Mouse (Mus musculus) urinary bladder, postnatal 36 days (tissue): Measurements from ENCODE around the gene Tmed3.

Experiments used
- DNase-seq, 2 experiments: peaks; one replicate each; pipeline ENCODE4 v3.0.0; 2022; ENCODE audit warnings: low spot score in 2 of 2, mixed read lengths in 1 of 2

Gene Tmed3

GRCm38 (mm10) chr9:89704265-89705196 lies at the start of gene Tmed3:
Tmed3 (minus strand) TSS chr9:89705068.
- peak; percentile 83 to 91 for DNase-seq

- no peak for DNase-seq
These were observed 35.2 kb upstream of the Tmed3 start for GRCm38 (mm10) chr9:89740041-89740440.

GRCm38 (mm10) chr9:89738295-89738694 lies 33.4 kb upstream of the Tmed3 start, which contains the start of gene Ankrd34c:
Ankrd34c (minus strand) TSS chr9:89738475.
- no peak for DNase-seq

DNA sequence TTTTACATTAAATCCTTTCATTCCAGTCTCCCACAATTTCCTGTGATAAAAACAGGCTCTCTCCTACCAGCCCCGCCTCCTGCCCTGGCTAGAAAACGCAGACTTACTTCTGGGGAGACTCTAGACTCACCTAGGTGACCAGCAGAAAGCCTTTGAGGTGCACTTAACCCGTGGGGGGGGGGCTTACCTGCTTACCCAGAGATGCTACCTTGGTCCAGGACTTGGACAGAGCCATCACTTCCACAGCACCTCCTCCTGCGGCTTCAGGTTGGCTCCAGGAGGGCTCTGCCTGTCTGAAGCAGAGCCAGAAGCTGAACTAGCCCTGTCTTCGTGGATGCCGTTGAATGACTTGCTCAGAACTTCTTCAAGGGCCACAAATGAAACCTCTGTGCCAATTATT lies 33.0 kb upstream of the Tmed3 start:
- DNase-seq, result no peak

- DNase-seq, result no peak
These were observed 32.3 kb upstream of the Tmed3 start for GRCm38 (mm10) chr9:89736932-89737705.

DNA sequence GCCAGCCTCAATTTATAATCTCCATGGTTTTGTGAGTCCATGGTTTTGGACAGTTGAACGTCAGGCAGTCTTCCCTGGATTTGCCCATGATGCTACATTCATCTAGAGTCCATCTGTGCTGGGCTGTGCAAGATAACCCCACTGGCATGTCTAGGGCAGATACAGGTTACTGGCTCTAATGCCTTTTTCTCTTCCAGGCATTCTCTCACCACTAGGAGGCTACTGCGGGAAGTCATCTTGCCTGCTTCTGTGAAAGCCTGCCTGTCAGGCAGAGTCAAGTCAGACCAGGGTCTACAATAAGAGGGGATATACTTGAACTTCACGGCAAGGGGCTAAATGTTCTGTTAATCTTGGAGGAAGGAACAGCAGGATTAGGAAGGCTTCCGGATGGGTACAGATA lies 2.0 kb upstream of the Tmed3 start:
- no peak for DNase-seq

- no peak for DNase-seq
These were observed 297 bp upstream of the Tmed3 start for GRCm38 (mm10) chr9:89705197-89705533.

DNA sequence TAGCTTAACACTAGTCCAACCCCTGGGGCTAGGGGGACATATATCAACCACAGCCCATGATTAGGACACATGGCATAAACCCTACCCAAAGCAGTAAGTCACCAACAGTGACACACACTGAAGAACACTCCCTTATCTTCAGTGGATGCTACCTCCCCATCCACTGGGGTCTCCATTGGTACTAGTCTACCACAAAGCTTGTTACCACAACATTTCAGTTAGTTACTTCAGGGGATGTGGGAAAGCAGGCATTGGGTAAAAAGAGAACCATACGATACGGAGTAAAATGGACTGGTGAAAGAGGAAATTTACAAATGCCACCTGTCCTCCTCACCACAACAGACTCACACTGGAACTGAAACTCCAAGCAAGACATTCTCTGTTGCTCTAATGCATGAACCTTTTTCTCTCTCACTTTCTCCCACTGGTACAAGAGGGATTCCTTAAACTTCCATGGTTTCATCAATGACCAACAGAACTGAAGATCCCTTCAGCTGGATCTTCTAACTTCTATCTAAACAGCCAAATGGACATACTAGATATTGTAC lies 3.9 kb downstream of the Tmed3 start:
- no peak for DNase-seq

- DNase-seq, result no peak
These were observed 9.7 kb downstream of the Tmed3 start for GRCm38 (mm10) chr9:89695143-89695542.

DNA sequence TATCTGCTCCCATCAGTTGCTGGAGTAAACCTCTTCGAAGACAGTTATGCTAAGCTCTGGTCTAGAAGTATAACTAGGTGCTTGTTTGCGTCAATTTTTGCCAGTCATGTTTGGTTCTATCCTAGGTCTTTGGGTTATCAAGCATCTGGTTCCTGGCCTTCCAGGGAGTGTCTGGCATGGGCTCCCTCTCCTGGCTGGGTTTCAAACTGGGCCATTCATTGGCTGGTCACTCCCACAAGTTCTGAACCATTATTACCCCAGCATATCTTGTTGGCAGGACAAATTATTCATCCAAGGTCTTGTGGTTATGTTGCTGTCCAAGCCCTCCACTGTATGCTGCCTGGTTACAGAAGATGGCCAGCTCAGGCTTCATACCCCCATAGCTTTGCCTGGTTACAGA lies 11.2 kb downstream of the Tmed3 start:
- DNase-seq, result no peak

DNA sequence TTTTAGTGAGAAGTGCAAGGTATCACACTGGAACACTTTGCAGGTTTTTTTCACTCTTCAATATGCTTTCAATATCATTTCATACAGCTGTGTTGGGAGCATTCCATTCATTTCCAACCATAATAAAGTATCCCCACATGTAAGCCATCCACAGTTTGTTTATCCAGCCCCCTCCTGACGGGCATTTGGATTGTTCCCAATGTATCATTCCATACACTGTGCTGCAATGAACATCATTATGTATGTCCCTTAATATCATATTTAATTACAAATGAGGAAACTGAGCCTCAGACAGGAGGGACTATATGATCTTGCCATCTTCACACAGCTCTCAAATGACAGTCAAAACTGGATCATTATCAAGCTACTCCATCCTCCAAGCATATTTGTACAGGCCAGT lies 15.7 kb downstream of the Tmed3 start:
- DNase-seq, result no peak

GRCm38 (mm10) chr9:89687503-89688226 lies 17.2 kb downstream of the Tmed3 start:
- DNase-seq, result no peak

- no peak for DNase-seq
These were observed 18.6 kb downstream of the Tmed3 start for GRCm38 (mm10) chr9:89686262-89686661.

DNA sequence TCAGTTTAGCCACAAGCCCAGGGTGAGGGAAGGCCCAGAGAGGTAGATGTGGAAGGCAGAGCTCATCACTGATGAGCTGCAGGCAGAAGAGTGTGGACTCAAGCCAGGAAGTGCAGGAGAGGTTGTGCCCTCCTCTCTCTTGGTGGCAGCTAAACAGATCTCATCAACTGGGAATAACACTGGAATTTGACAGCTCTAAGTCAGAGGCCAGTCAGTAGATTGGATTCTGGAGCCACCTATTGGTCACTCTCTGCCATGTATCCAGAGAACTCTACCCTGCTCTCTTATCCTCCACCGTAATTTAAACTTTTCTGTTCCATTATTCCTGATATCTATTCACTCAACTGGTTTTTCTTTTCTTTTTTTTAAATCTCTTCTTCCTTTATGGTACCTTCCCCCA lies 25.9 kb downstream of the Tmed3 start:
- no peak for DNase-seq

GRCm38 (mm10) chr9:89674014-89674618 lies 30.8 kb downstream of the Tmed3 start:
- DNase-seq, result peak; percentile 59 to 63

DNA sequence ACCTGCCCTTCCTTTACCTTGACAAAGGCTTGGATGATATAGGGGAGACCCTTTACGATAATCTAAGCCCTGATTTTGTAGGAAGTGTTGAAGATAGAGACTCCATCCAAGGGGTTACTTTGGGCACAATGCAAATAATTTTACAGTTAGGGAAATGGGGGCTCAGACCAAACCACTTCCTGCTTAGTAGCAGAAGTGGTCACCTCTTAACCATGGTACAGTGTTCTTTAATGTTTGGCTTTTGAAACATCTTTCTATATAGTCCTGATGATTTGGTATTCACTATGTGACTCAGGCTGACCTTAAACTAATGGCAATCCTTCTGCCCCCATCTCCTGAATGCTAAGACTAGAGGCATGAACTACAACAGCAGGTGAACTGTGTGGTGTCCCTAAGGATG lies 31.5 kb downstream of the Tmed3 start:
- DNase-seq, result no peak

- no peak for DNase-seq
These were observed 35.0 kb downstream of the Tmed3 start for GRCm38 (mm10) chr9:89669878-89670277.

- DNase-seq, result no peak
These were observed 37.4 kb downstream of the Tmed3 start for GRCm38 (mm10) chr9:89667306-89667942.

DNA sequence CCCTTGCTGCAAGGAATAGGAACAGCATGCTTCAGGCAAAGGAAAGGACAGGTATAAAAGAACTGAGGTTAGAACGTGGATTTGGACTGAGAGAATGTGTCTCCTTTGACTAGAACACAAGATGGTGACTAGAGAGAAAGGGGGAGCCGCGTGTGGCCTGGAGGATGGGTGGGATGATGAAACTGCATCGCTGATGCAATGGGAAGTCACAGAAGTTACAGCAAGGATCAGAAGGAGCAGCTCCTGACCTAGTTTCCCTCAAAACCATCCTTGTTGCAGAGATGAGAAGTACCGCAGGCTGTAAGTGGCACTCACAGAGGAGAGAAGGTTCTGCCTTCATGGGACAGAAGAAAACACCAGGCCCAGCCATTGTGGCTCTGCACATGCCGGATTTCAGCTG lies 54.0 kb downstream of the Tmed3 start:
- no peak for DNase-seq
